Mouse (Mus musculus) heart, postnatal 4 days (tissue): Measurements from ENCODE around the gene Setd2. TPM values are rescaled to one million over a fixed set of nuclear protein-coding genes. Genes with fewer than 3 reads are reported as not detected.

Experiments used
- DNase-seq: peaks from one replicate; pipeline ENCODE4 v3.0.0; 2021
- microRNA-seq, 2 experiments: library from miRNA; unstranded; fragments of <30 nt; microRNA quantifications; one replicate each; pipeline ENCODE4 v1.2.0; 2021 to 2022
- total RNA-seq, 2 experiments: library from RNA; stranded (reverse); gene quantifications; 2 replicates each; pipeline ENCODE4 v1.2.3; 2021

Setd2 gene
- total RNA-seq, 2 experiments from 2014 or later, result 63.1 to 69.2 TPM

DNA sequence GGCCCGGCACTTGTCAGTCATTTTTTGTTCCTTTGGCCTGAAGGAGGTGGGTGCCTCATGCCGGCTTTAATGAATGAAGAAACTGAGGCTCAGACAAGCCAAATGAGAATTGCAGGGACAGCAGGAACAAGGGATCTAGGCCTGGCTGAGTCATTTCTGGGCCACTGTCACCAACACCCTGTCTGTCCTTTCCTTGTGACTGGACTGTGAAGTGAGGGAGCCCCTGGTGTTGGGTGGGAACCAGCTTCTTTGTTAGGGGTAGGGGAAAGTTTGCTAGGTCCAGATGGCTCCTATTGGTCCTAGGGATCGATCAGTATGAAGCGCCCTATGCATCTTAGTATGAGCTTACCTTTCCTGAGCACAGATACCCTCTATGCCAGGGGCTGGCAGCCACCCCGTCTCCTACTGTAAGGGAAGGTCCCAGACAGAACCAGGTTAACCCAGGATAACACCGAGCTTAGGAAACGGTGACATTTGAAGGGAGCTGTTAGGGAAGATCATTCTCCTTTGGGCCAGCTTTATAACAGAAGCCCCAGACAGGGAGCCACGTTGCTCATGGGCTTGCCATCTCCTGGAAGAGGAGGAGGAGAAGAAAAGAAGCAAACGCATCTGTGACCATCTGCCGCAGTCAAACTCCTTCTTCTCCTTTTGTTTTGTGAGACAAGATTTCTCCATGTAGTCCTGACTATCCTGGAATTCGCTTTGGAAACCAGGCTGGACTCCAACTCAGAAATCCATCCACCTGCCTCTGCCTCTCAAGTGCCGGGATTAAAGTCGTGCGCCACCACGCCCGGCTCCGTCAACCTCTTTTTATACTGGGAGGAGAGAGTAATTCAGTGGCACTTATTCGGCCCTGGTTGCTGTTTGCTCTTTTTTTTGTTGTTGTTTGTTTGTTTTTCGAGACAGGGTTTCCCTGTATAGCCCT, 122.6 kb downstream of the Setd2 start:
- no peak for DNase-seq

DNA sequence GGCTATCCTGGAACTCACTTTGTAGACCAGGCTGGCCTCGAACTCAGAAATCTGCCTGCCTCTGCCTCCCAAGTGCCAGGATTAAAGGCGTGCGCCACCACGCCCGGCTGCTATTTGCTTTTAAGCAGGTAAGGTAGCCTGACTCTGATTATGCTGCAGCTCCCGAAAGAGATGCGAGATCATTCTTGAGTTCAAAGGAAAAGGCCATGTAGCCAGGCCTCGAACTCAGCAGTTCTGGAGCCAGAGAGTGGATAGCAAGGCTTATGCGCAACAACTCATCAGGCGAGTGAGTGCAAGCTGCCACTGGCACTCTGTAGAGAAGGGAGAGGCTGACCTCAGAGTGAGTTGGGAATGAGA, 123.2 kb downstream of the Setd2 start:
- DNase-seq, result no peak

DNA sequence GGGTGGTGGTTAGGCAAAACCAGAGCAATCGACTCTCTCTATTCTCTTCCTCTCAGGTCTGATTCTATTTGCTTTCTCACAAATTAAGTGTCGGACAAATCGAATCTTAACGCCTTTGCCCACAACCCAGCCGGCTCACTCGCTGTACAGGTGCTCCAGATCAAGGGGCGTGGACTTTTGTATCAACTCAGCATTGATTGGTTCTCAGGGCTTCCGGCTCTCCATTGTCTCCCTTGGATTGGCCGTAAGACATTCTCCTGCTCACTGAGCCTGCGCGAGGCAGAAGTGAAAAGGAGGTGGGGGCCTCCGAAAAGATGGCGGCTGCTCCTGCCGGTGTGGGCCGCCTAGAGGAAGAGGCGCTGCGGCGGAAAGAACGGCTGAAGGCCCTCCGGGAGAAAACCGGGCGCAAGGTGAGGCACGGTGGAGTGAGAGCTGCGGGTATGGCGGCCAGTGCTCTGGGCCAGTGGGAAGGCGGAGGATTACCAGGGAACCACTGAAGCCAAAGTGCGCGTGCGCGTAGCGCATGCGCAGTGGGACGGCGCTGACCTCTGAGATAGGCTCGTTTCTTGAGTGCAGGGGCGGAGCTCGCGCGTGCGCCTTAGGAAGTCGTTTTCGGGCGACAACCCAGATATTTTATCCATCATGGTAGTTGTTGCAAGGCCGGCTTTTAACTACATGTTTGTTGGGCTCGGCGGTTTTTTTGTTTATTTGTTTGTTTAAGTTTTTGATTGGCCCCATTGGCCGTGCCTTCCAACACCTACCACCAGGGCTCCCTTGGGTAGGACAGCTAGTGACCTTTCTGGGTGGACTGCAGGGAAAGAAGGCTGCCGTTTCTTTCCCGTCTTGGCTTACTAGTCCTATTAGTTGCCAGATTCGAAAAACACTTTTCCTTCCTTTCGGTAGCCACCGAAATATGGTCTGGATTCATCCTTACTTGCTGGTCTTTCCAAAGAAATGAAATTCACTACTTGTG, 124.1 kb downstream of the Setd2 start, which contains the start of gene Ccdc12:
Ccdc12 (plus strand) TSS at position 255 of the 973 bp plus-strand sequence.
- DNase-seq, result peak; percentile 94

DNA sequence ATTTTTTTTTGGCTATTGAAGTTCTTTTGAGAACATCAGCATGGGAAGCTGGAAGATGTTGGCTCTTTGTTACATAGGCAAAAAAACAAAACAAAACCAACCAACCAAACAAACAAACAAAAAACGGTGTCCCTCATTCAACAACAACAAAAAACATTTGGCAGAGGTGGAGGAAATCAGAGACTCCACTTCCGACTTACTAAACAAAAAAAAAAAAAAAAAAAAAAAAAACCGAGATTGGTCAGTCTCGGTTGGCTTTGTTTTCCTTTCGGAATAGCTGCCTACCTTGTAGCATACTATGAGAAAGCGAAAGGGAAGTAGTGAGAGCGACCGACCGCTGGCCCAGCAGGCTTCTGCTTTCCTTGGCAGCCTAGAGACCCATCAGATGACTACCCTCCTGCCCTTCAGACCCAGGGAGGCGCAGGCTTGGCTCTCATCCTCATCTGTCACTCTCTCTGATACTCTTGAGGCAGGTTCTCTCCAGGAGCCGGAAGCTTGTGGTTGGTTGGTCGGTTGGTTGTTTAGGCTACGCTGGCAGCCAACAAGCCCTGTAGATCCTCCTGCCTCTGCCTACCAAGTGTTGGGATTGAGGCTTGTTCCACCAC, 125.2 kb downstream of the Setd2 start:
- DNase-seq, result no peak

DNA sequence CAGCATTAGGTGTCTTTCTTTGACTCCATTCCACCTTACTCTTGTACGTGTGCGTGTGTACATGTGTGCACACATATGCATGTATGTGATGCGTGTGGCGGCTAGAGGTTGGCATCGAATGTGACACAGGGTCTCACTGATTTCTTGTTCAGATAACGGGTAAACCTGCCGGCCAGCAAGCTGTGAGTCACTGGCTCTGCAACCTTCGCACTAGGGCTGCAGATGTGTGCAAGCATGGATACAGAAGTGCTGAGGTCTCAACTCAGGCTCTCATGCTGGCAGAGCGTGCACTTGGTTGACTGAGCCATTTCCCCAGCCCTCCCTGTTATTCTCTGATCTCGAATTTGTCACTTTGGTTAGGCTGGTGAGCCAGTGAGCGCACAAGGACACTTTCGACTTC, 127.1 kb downstream of the Setd2 start:
- no peak for DNase-seq

DNA sequence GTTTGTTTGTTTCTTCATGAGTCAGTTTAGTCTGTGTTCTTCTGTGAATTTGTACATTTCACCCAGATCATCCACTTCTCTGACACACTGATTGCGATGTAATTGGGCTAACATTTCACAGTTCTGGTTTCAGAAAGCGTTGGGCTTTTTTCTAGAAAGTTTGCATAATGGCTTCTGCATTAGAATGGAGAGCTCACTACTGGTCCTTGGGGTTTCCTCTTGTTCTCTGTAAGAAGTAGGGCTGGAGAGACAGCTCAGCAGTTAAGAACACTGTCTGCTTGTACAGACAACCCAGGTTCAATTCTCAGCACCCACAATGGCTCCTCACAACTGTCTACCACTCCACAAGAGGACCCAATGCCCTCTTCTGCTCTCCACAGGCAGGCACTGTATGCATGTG, 127.8 kb downstream of the Setd2 start:
- DNase-seq, result no peak

DNA sequence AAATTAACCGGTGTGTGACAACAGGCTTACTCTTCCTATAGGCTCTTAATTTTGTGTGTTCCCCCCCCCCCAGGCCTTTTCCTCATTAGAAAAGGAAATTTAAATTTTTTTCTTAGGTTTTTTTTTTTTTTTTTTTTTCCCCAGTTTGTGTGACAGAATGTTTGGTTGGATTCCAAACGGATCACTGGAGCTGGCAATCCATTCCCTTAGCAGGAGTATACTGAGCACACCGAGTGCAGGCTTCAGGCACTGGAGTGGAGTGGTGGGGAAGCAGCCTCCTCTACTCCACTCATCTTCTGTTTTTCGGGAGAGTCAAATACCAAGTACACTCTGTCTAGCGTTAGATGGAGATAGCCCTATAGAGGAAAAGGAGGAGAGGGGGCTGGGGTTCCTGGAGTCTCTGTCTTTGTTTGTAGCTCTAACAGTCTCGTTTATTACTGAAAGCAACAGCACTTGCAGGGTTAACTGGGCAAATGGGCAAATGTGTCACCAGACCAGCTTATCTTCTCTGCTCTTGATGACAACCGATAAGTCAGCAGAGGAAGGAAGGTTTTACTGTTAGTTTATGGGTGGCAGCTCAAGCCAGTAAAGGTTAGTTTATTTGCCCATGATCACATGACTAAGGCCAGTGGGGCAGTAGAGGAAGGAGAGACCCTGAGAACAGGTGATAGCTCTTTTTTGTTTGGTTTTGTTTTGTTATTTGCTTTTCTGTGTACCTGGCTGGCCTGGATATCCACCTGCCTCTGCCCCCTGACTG, 128.6 kb downstream of the Setd2 start:
- DNase-seq, result no peak

DNA sequence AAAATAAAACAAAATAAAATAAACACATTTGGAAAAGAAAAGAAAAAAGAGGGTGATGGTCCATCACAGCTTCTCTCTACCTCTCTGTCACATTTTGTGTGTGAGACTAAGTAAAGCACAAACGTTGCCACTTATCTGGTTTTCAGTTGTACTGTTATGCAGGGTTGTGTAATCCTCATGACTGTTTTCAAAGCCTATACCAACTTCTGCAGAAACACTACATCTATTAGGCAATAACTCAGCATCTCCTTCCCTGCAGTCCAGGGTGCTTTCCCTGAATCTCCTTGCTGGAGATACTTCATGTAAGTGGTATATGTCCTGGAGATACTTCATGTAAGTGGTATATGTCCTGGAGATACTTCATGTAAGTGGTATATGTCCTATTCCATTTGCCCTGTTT, 130.4 kb downstream of the Setd2 start:
- DNase-seq, result no peak

DNA sequence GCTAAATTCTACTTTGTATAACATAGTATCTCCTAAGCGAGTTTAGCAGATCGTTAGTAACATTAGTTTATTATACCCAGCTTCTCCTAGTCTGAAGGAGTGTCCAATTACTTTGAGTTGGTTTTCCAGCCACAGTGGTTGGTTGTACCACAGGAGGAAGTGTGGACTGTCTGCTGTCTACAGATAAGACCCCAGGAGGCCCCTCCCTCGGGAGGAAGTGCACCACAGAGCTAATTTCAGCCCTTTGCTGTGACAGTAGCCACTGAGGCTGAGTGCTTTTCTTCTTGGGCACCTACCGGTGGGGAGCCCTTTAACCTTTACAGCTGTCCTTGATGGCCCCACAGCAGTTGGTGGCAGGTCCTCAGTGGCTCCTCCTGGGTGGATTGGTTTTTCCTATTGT, 133.5 kb downstream of the Setd2 start:
- peak; percentile 59 for DNase-seq

DNA sequence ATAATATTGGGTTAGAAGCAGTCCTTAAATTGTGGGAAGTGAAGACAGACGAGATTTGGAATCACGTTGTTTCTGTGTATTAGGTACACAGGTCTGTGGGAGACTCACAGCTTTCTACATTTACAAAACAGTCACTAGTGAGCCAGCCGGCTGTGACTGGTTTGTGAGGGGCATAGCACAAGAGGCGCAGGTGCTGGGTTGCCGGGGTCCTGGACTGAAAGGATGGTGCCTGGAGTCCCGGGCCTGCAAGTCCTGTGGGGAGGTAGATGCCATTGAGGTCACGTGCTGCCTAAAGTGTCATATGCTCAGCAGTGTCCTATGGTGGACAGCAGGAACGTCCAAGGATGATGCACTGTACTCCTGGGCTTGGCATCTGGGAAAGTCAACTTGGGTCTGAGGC, 134.0 kb downstream of the Setd2 start:
- DNase-seq, result no peak

DNA sequence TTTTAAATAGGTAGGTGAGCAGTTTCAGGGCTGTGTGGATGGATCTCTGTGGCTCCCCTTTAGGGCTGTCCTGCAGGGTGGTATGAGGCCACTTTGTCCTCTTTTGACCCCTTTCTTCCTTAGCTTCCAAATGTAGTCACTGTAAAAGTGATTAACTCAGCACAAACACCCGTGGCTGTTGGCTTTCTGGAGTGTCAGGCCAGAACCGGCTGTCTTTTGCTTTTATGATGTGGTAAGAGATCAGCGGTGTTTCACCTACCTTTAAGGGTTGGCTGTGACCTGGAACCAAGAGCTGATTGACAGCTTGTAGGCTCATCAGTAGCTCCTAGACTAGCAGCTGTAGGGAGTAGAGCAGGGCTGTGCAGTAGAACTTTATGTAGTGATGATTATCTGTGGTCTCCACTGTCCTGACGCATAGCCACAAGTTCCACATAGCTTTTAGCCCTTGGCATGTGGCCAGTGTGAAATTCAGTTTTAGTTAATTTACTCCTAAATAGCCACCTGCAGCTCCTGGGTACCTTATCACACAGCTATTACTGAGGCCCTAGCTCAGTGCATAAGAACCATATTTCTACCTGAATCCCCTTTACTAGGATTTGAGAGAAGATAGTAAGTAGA, 134.9 kb downstream of the Setd2 start:
- DNase-seq, result no peak

Small RNAs within 50 kb of the gene (microRNA-seq; reads per million reads assigned to microRNA genes)
- 0 reads per million in 2 experiments for gene Mir8107

Other genes with a start within 250 kb of the Setd2 start
- gene Elp6, start 227.4 kb upstream of the Setd2 start, total RNA-seq, result 1 to 10 TPM; 5.8 to 6.4 TPM
- 10 to 100 TPM; 30.5 to 34.0 TPM for gene Scap, start 199.3 kb upstream of the Setd2 start, total RNA-seq
- 10 to 100 TPM; 32.4 to 33.7 TPM for gene Ptpn23, start 124.4 kb upstream of the Setd2 start, total RNA-seq
- gene Ngp, start 112.8 kb upstream of the Setd2 start, total RNA-seq, result 1 to 10 TPM; 1.8 to 3.2 TPM
- 10 to 100 TPM; 11.2 to 12.9 TPM for gene Klhl18, start 55.9 kb upstream of the Setd2 start, total RNA-seq
- under 1 TPM; 0.20 to 0.29 TPM for gene Kif9, start 55.6 kb upstream of the Setd2 start, total RNA-seq
- 1 to 10 TPM; 4.2 to 4.6 TPM for gene Nradd, start 91.9 kb downstream of the Setd2 start, total RNA-seq
- 1 to 10 TPM; 7.4 to 8.6 TPM for gene Nbeal2, start 121.6 kb downstream of the Setd2 start, total RNA-seq
- 10 to 100 TPM; 79.8 to 88.6 TPM for gene Ccdc12, start 123.9 kb downstream of the Setd2 start, total RNA-seq
- 1,000 to 10,000 TPM; 8,328 to 9,816 TPM for gene Myl3, start 209.3 kb downstream of the Setd2 start, total RNA-seq
- gene Pth1r, start 214.5 kb downstream of the Setd2 start, total RNA-seq, result 10 to 100 TPM; 16.4 to 19.3 TPM